Mouse (Mus musculus): Measurements from ENCODE around the gene Tchh. TPM values are rescaled to one million over a fixed set of nuclear protein-coding genes. Genes with fewer than 3 reads are reported as not detected.

The Tchh gene
- polyA plus RNA-seq, 1 experiment from 2014 or later = 21.3 TPM

DNA sequence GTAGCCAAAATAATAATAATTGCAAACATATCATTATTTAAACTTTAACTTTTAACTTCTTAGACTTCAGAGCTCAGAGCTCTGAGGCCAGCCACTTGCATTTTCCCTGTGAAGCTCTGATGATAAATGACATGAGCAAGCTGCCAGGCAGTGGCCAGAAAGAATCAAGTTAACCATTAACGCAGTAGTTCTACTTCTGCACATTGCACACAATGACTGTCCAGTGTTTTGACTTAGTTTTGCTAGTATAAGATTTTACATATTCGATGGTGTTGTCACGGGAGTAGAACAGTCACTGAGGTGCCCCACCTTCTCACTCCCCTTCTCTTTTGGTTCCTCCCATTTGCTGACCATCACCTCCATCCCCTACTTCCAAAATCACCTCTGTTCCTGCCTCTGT, 55.0 kb downstream of the Tchh start:
- Histone ChIP-seq H3K27ac (replicated peaks) (no peak overlapping the region), H3K36me3 (no peaks in the 10 kb centered on the region), H3K4me1 (no peaks in the 10 kb centered on the region), H3K4me3 (replicated peaks) (no peak overlapping the region), H3K4me2 (replicated peaks) (no peak overlapping the region), H3K9me3 (replicated peaks) (no peaks in the 10 kb centered on the region), H3K27me3 (no peaks in the 10 kb centered on the region), H3K9ac (no peak overlapping the region)
- WGBS = 83% methylated on average over 3 of the region's 3 CpGs
- no peak for ATAC-seq (ENCODE audit: insufficient number of reproducible peaks, low FRiP score, low TSS enrichment, low read depth)

Small RNA genes within 50 kb of the gene (microRNA-seq; reads per million reads assigned to microRNA genes)
- gene Gm22752 (ENCODE audit: borderline number of aligned reads) = not detected

Other genes with a start within 250 kb of the Tchh start
- gene Flg2, start 245.1 kb upstream of the Tchh start, polyA plus RNA-seq (2015; fragmentation: Nextera tagmentation; extraction: Ambion mirVana) = 0.18 and 0.31 TPM in 2 replicates
- gene Flg, start 168.8 kb upstream of the Tchh start, polyA plus RNA-seq (2015; fragmentation: Nextera tagmentation; extraction: Ambion mirVana) = 30.9 and 67.9 TPM in 2 replicates
- gene Hrnr, start 122.6 kb upstream of the Tchh start, polyA plus RNA-seq (2015; fragmentation: Nextera tagmentation; extraction: Ambion mirVana) = 28.5 and 33.9 TPM in 2 replicates
- gene Rptn, start 48.6 kb upstream of the Tchh start, polyA plus RNA-seq (2015; fragmentation: Nextera tagmentation; extraction: Ambion mirVana) = 18.8 and 22.8 TPM in 2 replicates
- 1.3 and 1.7 TPM in 2 replicates for gene Tchhl1, start 26.4 kb downstream of the Tchh start, polyA plus RNA-seq (2015; fragmentation: Nextera tagmentation; extraction: Ambion mirVana)
- gene S100a11, start 78.2 kb downstream of the Tchh start, polyA plus RNA-seq (2015; fragmentation: Nextera tagmentation; extraction: Ambion mirVana) = 1,723 and 1,932 TPM in 2 replicates
- gene S100a10, start 112.8 kb downstream of the Tchh start, polyA plus RNA-seq (2015; fragmentation: Nextera tagmentation; extraction: Ambion mirVana) = 700 and 709 TPM in 2 replicates
- gene Tdpoz2, start 210.4 kb downstream of the Tchh start, polyA plus RNA-seq (2015; fragmentation: Nextera tagmentation; extraction: Ambion mirVana) = not detected in 2 replicates
- gene Tdpoz1, start 234.0 kb downstream of the Tchh start, polyA plus RNA-seq (2015; fragmentation: Nextera tagmentation; extraction: Ambion mirVana) = not detected in 2 replicates

Data from embryonic facial prominence, embryonic 15.5 days (tissue).